In genomic region chr7:112679171-112679512, GRCm38 (mm10) we compare ENCODE assay signal across 8 mouse cellular contexts. TPM values are rescaled to one million over a fixed set of nuclear protein-coding genes. Genes with fewer than 3 reads are reported as not detected.
DNase-seq lines count a peak whose midpoint lies in the region; ATAC-seq and TF ChIP-seq lines count a peak whose summit lies in the region.

Gene Tead1, plus strand, starts transcription at chr7:112679318.

- H3K79me2 ChIP-seq in heart, adult 2 months (replicated peaks; ENCODE audit: control insufficient read depth, insufficient read depth, low read length), result no peaks in the 10 kb centered on the region

- no peaks in the 10 kb centered on the region for H3K36me3 ChIP-seq in embryonic facial prominence, embryonic 12.5 days
- no peaks in the 10 kb centered on the region for H3K36me3 ChIP-seq in heart, adult 2 months (ENCODE audit: control insufficient read depth, insufficient read depth, low read length)
- H3K36me3 ChIP-seq in kidney, adult 2 months (ENCODE audit: control insufficient read depth, insufficient read depth, low read length), result no peaks in the 10 kb centered on the region
- no peaks in the 10 kb centered on the region for H3K36me3 ChIP-seq in limb, embryonic 12.5 days
- H3K36me3 ChIP-seq in midbrain, embryonic 15.5 days (replicated peaks), result no peaks in the 10 kb centered on the region

- TF ChIP-seq POLR2A in heart, adult 2 months (IDR thresholded peaks at IDR 0.05; ENCODE audit: insufficient read depth, low read depth, low read length), result no peak
- TF ChIP-seq POLR2A in kidney, adult 2 months (IDR thresholded peaks at IDR 0.05; ENCODE audit: low read depth, low read length), result no peak

- DNase-seq in CD4-positive, CD25-positive, alpha-beta regulatory T cell, adult 2 months (ENCODE audit: low read depth, low spot score), result peak; percentile 36
- peak; percentile 94 to 99 for DNase-seq in heart, adult 2 months
- DNase-seq in kidney, adult 2 months, result peak; percentile 96
- peak; percentile 18 to 22 for DNase-seq in spleen, postnatal 36 days (ENCODE audit: low spot score in 2 of 2)

- H3K4me2 ChIP-seq in embryonic facial prominence, embryonic 12.5 days (replicated peaks), result peak within 1 kb of the TSS; percentile 81
- peak within 1 kb of the TSS; percentile 85 for H3K4me2 ChIP-seq in limb, embryonic 12.5 days
- H3K4me2 ChIP-seq in midbrain, embryonic 15.5 days, result peak within 1 kb of the TSS; percentile 98

- no peak for ATAC-seq in CD4-positive, CD25-positive, alpha-beta regulatory T cell, adult 4 months
- ATAC-seq in embryonic facial prominence, embryonic 12.5 days (ENCODE audit: insufficient number of reproducible peaks, insufficient read depth, low FRiP score, low TSS enrichment), result peak; percentile 73
- ATAC-seq in limb, embryonic 12.5 days (ENCODE audit: insufficient number of reproducible peaks, insufficient read depth, low FRiP score, low TSS enrichment, low read depth), result peak; percentile 86
- peak; percentile 89 for ATAC-seq in midbrain, embryonic 15.5 days (replicated peaks)

- under 1% methylated on average over 53 of the region's 57 CpGs for WGBS in embryonic facial prominence, embryonic 12.5 days
- WGBS in heart, adult 2 months, result under 1% methylated on average over 45 of the region's 57 CpGs
- 5% methylated on average over 57 of the region's 57 CpGs for WGBS in kidney, adult 2 months
- WGBS in limb, embryonic 12.5 days, result under 1% methylated on average over 51 of the region's 57 CpGs
- under 1% methylated on average over 46 of the region's 57 CpGs for WGBS in midbrain, embryonic 15.5 days

- peak within 1 kb of the TSS; percentile 94 for H3K4me3 ChIP-seq in embryonic facial prominence, embryonic 12.5 days
- H3K4me3 ChIP-seq in heart, adult 2 months, result peak within 1 kb of the TSS; percentile 96
- H3K4me3 ChIP-seq in kidney, adult 2 months (ENCODE audit: insufficient read depth, low read depth, low read length), result peak within 1 kb of the TSS; percentile 84
- peak within 1 kb of the TSS; percentile 91 for H3K4me3 ChIP-seq in limb, embryonic 12.5 days (replicated peaks)
- H3K4me3 ChIP-seq in midbrain, embryonic 15.5 days, result peak within 1 kb of the TSS; percentile 68

- H3K9ac ChIP-seq in embryonic facial prominence, embryonic 12.5 days, result peak within 1 kb of the TSS; percentile 95
- peak within 1 kb of the TSS; percentile 100 for H3K9ac ChIP-seq in heart, adult 2 months (ENCODE audit: low read depth, low read length)
- H3K9ac ChIP-seq in limb, embryonic 12.5 days (replicated peaks), result peak within 1 kb of the TSS; percentile 95
- H3K9ac ChIP-seq in midbrain, embryonic 15.5 days, result peak within 1 kb of the TSS; percentile 52

- H3K4me1 ChIP-seq in embryonic facial prominence, embryonic 12.5 days, result peaks cover 27% of the 10 kb centered on the region
- peaks cover 3% of the 10 kb centered on the region; the same call in 1 of the 2 replicates for H3K4me1 ChIP-seq in heart, adult 2 months (ENCODE audit: control insufficient read depth, insufficient read depth, low read length)
- peaks cover 2% of the 10 kb centered on the region; the same call in 1 of the 2 replicates for H3K4me1 ChIP-seq in kidney, adult 2 months (ENCODE audit: control insufficient read depth, insufficient read depth, low read length)
- peaks cover 28% of the 10 kb centered on the region for H3K4me1 ChIP-seq in limb, embryonic 12.5 days (replicated peaks)
- peaks cover 42% of the 10 kb centered on the region for H3K4me1 ChIP-seq in midbrain, embryonic 15.5 days

- H3K9me3 ChIP-seq in embryonic facial prominence, embryonic 12.5 days, result no peaks in the 10 kb centered on the region
- peaks cover 6% of the 10 kb centered on the region for H3K9me3 ChIP-seq in limb, embryonic 12.5 days
- H3K9me3 ChIP-seq in midbrain, embryonic 15.5 days, result no peaks in the 10 kb centered on the region

- peak within 1 kb of the TSS; percentile 97 for H3K27ac ChIP-seq in embryonic facial prominence, embryonic 12.5 days
- H3K27ac ChIP-seq in heart, adult 2 months, result peak within 1 kb of the TSS; percentile 98
- peak within 1 kb of the TSS; percentile 98 for H3K27ac ChIP-seq in kidney, adult 2 months (ENCODE audit: insufficient read depth, low read depth, low read length)
- H3K27ac ChIP-seq in limb, embryonic 12.5 days, result peak within 1 kb of the TSS; percentile 96
- peak within 1 kb of the TSS; percentile 78 for H3K27ac ChIP-seq in midbrain, embryonic 15.5 days

- no peaks in the 10 kb centered on the region for H3K27me3 ChIP-seq in embryonic facial prominence, embryonic 12.5 days
- H3K27me3 ChIP-seq in heart, adult 2 months (ENCODE audit: control insufficient read depth, insufficient read depth, low read length), result no peaks in the 10 kb centered on the region
- no peaks in the 10 kb centered on the region for H3K27me3 ChIP-seq in kidney, adult 2 months (replicated peaks; ENCODE audit: control insufficient read depth, insufficient read depth, low read length)
- 0 out of 2 replicates have a peak, but pooled peaks cover 4% of the 10 kb centered on the region for H3K27me3 ChIP-seq in limb, embryonic 12.5 days
- H3K27me3 ChIP-seq in midbrain, embryonic 15.5 days (replicated peaks), result 0 out of 2 replicates have a peak, but pooled peaks cover 3% of the 10 kb centered on the region

- no peak for TF ChIP-seq CTCF in heart, adult 2 months (IDR thresholded peaks at IDR 0.05)
- no peak for TF ChIP-seq CTCF in kidney, adult 2 months (conservative IDR thresholded peaks at IDR 0.05; ENCODE audit: insufficient read depth, insufficient read length, low read depth, low read length)

- intact Hi-C loops in heart, adult 2 months (cut with DNase I), result loop anchor here (2.0 to 5.0 kb wide), 3 partner anchors 18 to 212 kb away; no protein-coding TSS in a partner anchor

- no peak for TF ChIP-seq EP300 in heart, adult 2 months (IDR thresholded peaks at IDR 0.05; ENCODE audit: insufficient read depth, low read depth, low read length)

RNA-seq across cellular contexts. Expression of gene Tead1, which starts in this region (rescaled TPM):
- under 1 TPM; 0.03 to 0.61 TPM for polyA plus RNA-seq in CD4-positive, CD25-positive, alpha-beta regulatory T cell, adult 4 months (2017; shearing (Covaris generic))
- 32.8 and 40.0 TPM in 2 replicates for polyA plus RNA-seq in embryonic facial prominence, embryonic 12.5 days (2016; fragmentation: Nextera tagmentation; extraction: Ambion mirVana)
- total RNA-seq in heart, adult 2 months (2021), result 100 to 1,000 TPM; 169 to 195 TPM
- 39.5 and 67.4 TPM in 2 replicates for polyA plus RNA-seq in heart, adult 2 months (2012; rRNA removed)
- 14.7 TPM in 2 replicates for polyA plus RNA-seq in kidney, adult 2 months (2012; rRNA removed)
- polyA plus RNA-seq in limb, embryonic 12.5 days (2016; fragmentation: Nextera tagmentation; extraction: Ambion mirVana), result 28.7 and 43.6 TPM in 2 replicates
- polyA plus RNA-seq in midbrain, embryonic 15.5 days (2015; fragmentation: Nextera tagmentation; extraction: Ambion mirVana), result 13.4 and 15.0 TPM in 2 replicates

Comparison
In these comparisons a context has a peak if more than half of its experiments do, and no peak if none do; other contexts are left out.
1. DNase-seq: peak in every context shown above with its lines; median percentile 96 in heart, adult 2 months; 96 in kidney, adult 2 months; 36 in CD4-positive, CD25-positive, alpha-beta regulatory T cell, adult 2 months; 20 in spleen, postnatal 36 days.